Mouse (Mus musculus) CH12F3 (cell line): ENCODE measurements at regions not wholly inside any gene's neighbourhood (a gene's known extent, or its start where the extent isn't known, plus 50 kb on each side); places are given as distances from the start of the nearest gene placed in this dataset.

Experiments used
- in situ Hi-C: fragments of 300-500 bp; cut with MboI; formaldehyde crosslinking; loops from 2 replicates; pipeline ENCODE4 v1.14.3; 2020; ENCODE audit warnings: low sequenced_read_pairs

DNA sequence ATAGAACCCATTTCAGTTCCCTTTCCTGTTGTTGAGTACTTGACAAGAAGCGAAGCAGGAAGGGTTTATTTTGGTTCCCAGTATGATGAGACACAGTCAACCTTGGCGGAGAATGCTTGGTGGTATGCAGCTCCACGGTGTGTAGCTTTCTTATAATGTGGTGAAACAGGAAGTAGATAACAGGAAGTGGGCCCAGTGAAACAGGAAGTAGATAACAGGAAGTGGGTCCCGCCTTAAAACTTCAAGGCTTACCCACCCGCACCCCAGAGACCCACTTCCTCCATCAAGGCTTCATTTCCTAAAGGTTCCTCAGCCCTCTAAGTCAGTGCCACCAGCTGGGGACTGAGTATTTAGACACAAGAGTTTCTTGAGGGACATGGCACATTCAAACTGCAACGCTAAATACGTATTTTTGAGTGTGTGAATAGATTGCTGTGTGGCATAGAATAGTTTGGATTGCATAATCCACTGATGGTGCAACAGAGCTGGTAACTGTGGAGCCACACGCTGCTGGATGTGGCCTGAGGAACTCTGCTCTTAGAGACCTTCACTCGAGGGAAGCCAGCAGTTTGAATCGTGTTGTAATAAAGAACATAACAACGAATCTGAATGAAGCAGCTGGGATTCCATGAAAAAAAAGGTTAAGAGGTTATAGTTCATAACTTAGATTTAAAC is 190.8 kb downstream of the Npr3 start:
- in situ Hi-C loops: no loop called here

DNA sequence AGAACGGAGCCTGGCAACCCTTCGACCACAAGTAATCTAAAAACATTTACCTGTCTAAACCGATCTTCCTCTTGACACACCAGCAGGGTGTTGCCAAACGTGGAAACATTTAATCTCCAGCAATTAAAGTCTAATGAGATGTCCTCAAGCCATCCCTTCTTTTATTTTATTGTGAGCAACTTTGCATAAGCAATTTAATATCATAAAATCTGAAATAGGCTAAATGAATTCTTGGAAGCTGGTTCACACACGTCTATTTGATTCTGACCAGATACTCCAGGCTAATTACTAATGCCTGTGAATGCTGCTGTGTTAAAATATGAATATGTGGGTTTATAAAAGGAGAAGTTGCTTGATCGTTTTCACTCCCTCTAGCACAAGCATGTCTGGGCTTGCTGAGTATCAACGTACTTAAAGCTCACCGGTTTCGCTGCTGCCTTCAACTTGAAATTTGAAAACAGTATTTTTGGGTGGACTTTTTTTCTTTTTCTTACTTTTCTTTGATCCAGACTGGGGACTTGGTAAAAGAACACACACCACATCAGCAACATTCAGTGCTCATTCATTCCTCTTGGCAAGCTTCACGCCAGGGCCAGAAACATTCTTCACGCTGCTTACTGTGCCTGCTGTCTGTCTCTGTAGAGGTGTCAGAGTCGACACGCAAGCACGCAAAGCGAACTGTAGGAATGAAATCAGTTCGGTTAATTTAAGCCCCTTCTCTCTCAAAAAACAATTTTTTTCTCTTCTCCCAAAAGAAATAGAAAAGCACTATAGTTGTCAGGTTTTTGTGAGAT is 194.4 kb downstream of the Npr3 start:
- in situ Hi-C loops: no loop called here

DNA sequence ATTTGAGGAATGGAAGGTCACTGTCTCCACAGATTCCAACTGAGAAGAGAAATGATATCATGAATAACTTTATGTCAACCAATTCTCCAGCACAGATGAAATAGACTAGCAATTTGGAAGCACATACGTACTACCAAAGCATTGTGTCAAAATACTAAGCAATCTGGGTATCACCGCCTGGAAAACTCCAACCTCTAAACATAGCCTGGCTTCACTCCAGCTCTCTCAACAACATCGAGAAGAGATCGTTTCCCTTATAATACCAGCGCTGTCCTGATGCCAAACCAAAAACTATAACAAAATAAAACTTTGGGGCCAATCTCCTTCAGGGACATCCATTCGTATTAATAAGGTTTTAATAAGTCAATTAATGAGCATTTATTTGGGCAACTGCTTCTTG is 205.8 kb downstream of the Npr3 start:
- in situ Hi-C loops: no loop called here

GRCm38 (mm10) chr15:11699929-11700328 is 207.2 kb downstream of the Npr3 start:
- in situ Hi-C loops: no loop called here

- in situ Hi-C loops: no loop called here
Measured at GRCm38 (mm10) chr15:11697060-11697459, 210.0 kb downstream of the Npr3 start.

DNA sequence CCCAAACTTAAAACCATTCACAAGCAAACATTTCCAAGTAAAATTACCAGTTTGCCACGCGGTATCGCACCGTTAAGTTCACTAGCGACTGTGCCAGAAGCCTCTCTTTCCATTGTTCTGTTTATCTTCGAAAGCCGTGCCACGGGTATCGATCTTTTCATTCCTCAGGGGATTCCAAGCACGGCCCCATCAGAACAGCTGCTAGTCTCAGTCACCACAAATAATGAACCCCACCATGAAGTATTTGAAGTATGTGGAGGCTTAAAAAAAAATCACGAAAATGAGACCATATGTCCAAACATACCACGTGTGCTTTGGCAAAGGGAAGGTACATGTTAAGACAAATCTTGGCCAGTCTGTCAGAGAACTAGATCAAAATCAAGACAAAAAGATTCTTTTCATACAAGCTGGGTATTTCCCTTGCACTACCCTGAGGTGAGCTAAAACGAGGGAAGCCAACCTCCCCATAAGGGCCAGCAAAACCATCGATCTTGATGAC is 213.3 kb downstream of the Npr3 start:
- in situ Hi-C loops: no loop called here

- in situ Hi-C loops: no loop called here
Measured at GRCm38 (mm10) chr15:11664839-11665379, 242.2 kb downstream of the Npr3 start.

- in situ Hi-C loops: no loop called here
Measured at GRCm38 (mm10) chr15:11655168-11655567, 251.9 kb downstream of the Npr3 start.

- in situ Hi-C loops: no loop called here
Measured at GRCm38 (mm10) chr15:11646241-11646640, 246.8 kb upstream of the Tars start.

DNA sequence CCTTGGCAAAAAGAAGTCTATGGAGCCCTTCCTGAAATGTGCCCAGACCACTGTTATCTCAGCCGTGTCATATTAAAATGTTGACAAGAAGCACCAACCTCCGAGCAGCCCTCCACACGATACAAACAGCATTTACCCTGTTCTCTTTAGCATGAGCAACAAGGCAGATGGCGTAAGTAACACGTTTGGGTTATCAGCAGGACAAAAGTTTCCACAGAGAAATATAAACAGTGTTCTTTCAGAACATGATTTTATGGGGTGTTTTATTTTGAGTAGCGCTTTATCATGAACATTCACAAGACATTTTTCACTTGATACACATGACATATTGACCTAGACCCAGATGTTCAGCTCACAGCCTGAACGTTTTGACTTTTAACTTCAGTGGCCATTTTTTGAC is 245.3 kb upstream of the Tars start:
- in situ Hi-C loops: no loop called here

DNA sequence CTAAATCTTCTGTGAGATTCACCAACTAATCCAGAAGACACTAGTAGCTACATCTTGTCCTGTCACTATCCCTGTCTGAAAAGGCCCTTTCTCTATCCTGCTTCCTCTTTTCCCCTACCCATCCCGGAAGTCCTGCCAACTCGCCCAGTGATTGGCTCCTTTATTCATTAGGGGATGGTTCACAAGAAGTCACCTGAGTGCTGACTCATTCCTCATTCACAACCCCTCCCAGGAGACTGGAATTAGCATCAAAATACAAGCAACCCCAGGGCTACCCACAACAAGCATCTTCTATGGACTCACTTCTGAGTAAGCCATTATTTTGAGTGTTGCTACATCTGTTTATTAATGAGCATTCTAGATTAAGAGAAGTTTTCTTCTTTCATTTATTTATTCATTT is 231.2 kb upstream of the Tars start:
- in situ Hi-C loops: no loop called here

GRCm38 (mm10) chr15:11626433-11626832 is 227.0 kb upstream of the Tars start:
- in situ Hi-C loops: no loop called here

- in situ Hi-C loops: no loop called here
Measured at GRCm38 (mm10) chr15:11612416-11612815, 213.0 kb upstream of the Tars start.

DNA sequence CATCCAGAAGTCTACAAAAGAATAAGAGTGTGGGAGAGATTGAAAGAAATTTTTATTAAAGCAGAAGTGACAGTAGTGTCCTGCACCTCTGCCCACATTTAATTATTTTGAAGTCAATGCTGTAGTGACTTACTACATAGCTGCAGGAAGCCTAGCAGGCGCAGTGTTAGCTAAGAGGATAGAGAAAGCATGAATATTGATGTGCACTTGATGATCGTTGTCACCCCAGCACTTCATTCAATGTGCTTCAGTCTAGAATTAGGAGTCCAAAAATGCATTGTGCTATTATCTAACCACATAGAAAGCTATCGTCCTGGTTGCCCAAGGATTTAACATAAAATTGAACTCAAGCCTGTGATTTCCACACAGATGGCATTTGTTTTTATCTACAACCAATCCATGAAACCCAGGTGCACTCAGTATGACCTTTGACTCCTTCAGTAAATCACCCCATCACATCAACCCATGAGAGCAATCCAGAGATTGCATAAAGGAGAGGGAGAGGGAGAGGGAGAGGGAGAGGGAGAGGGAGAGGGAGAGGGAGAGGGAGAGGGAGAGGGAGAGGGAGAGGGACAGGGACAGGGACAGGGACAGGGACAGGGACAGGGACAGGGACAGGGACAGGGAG is 210.7 kb upstream of the Tars start:
- in situ Hi-C loops: no loop called here

GRCm38 (mm10) chr15:11607489-11607888 is 208.0 kb upstream of the Tars start:
- in situ Hi-C loops: no loop called here

GRCm38 (mm10) chr15:11605677-11606076 is 206.2 kb upstream of the Tars start:
- in situ Hi-C loops: no loop called here

DNA sequence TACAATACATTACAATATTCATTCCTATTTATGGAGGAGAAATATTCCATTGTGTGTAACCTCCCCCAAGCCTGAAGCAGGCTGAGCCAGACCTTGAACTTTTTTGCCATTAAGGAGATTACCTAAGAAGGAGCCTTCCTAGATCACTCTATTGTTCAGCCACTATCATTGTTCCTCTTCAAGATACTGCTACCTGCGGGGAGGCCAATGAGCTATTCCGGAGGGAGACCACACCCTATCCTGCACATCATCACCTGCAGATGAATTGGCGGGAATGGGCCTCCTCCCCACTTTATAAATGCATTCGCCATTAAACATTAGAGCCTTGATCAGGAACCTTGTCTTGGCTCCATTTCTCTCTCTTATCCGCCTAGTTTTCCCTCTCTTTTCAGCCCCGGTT is 197.6 kb upstream of the Tars start:
- in situ Hi-C loops: no loop called here

- in situ Hi-C loops: no loop called here
Measured at GRCm38 (mm10) chr15:11590542-11591116, 191.2 kb upstream of the Tars start.

- in situ Hi-C loops: loop anchor here (10.0 kb wide), 1 partner anchor 375 kb away; no protein-coding TSS in a partner anchor
Measured at GRCm38 (mm10) chr15:11589795-11590194, 190.3 kb upstream of the Tars start.

- in situ Hi-C loops: loop anchor here (10.0 kb wide), 1 partner anchor 378 kb away; no protein-coding TSS in a partner anchor
Measured at GRCm38 (mm10) chr15:11586384-11586783, 186.9 kb upstream of the Tars start.

DNA sequence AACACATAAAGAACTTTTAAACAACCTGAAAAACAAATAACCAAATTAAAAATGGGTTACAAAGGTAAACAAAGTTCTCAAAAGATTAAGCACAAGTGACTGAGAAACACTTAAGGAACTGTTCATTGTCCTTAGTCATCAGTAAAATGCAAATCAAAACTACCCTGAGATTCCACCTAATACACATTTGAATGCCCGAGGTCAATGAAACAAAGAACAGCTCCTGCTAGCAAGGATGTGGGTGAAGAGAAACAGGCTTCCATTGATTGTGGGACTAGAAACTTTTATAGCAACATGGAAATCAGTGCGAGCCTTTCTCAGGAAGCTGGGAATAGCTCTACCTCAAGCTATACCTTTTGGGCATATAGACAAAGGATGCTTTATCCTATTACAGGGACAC is 184.7 kb upstream of the Tars start:
- in situ Hi-C loops: loop anchor here (10.0 kb wide), 1 partner anchor 381 kb away; no protein-coding TSS in a partner anchor
